Mouse (Mus musculus): ENCODE measurements around the gene Ddx49. TPM values are rescaled to one million over a fixed set of nuclear protein-coding genes. Genes with fewer than 3 reads are reported as not detected.

The Ddx49 gene
- 10 to 100 TPM; 64.9 to 65.2 TPM for total RNA-seq (2021)

- peak; percentile 95 for DNase-seq (ENCODE audit: extremely low spot score in 1 of 2, low spot score in 2 of 2)
- intact Hi-C loops (cut with DNase I): no loop called here
Measured at GRCm38 (mm10) chr8:70302358-70302890, at the start of gene Ddx49, which contains the start of gene Cope. Gene Ddx49 (minus strand): TSS chr8:70302489. Gene Cope (plus strand): TSS chr8:70302518.

- intact Hi-C loops (cut with DNase I): no loop called here
- DNase-seq (ENCODE audit: extremely low spot score in 1 of 2, low spot score in 2 of 2): no peak
Measured at GRCm38 (mm10) chr8:70352000-70352384, 49.7 kb upstream of the Ddx49 start.

- intact Hi-C loops (cut with DNase I): no loop called here
- no peak for DNase-seq (ENCODE audit: extremely low spot score in 1 of 2, low spot score in 2 of 2)
Measured at GRCm38 (mm10) chr8:70351035-70351999, 49.0 kb upstream of the Ddx49 start.

- no peak for DNase-seq (ENCODE audit: extremely low spot score in 1 of 2, low spot score in 2 of 2)
- intact Hi-C loops (cut with DNase I): no loop called here
Measured at GRCm38 (mm10) chr8:70347860-70348420, 45.7 kb upstream of the Ddx49 start.

DNA sequence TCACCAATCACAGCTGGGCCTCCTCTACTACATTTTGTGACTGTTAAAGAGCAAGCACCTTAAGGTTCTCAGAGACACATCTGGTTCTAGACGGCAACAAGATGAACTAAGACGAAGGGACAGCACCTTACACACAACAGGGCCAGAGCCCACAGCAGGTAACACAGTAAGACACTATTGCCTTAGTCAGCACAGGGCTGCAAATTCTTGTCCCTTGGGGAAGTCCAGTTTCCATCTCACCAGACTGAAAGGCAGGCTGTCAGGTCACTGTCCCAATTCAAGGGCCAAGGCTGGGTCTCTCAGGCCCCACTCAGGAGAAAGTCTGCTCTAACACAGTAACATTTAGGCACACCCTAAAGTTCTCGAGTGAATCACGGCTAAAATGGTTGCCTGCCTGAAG lies 45.2 kb upstream of the Ddx49 start:
- intact Hi-C loops (cut with DNase I): no loop called here
- no peak for DNase-seq (ENCODE audit: extremely low spot score in 1 of 2, low spot score in 2 of 2)

DNA sequence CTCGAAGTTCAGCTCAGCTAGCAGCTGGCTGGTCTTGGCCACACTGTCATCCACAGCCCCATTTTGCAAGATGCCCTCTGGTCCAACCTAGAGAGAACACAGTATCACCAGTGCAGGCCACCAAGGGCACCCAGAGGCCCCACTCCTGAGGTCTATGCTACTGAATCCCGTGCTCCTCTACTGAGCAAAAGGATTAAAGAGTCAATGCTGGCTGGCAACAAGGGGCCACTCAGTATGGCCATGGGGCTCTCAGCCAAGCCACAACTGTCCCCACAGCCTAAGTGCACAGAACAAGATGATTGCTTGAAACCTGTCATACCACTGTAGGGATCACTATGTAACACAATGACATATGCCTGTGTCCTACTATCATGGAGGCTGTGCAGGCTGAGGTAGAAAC lies 42.0 kb upstream of the Ddx49 start:
- intact Hi-C loops (cut with DNase I): no loop called here
- DNase-seq (ENCODE audit: extremely low spot score in 1 of 2, low spot score in 2 of 2): no peak

DNA sequence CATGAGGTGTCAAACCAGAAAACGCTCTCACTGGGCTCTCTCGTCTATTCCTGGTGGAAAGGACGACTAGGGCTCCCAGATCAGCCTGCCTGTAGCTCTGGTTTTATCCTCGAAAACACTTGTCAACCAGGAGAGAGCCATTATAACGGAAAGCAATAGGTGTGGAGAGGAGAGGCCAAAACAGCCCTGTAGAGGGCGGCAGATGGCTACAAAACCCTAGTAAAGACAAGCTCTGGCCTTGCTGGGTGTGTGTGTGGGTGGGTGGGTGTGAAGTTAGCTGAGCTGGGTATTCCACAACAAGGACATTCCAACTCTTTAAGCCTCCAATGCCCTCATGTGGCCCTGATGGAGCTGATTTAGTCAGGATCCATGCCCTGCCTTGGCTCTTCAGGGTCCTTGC lies 41.4 kb upstream of the Ddx49 start:
- intact Hi-C loops (cut with DNase I): loop anchor here (2.0 kb wide), 1 partner anchor 161 kb away; no protein-coding TSS in a partner anchor
- DNase-seq (ENCODE audit: extremely low spot score in 1 of 2, low spot score in 2 of 2): peak in 1 of 2 experiments; percentile 62

- no peak for DNase-seq (ENCODE audit: extremely low spot score in 1 of 2, low spot score in 2 of 2)
- intact Hi-C loops (cut with DNase I): loop anchor here (2.0 kb wide), 1 partner anchor 162 kb away; no protein-coding TSS in a partner anchor
Measured at GRCm38 (mm10) chr8:70343076-70343475, 40.8 kb upstream of the Ddx49 start.

GRCm38 (mm10) chr8:70342007-70342406 lies 39.7 kb upstream of the Ddx49 start:
- DNase-seq (ENCODE audit: extremely low spot score in 1 of 2, low spot score in 2 of 2): no peak
- intact Hi-C loops (cut with DNase I): loop anchor here (2.0 kb wide), 1 partner anchor 163 kb away; no protein-coding TSS in a partner anchor

DNA sequence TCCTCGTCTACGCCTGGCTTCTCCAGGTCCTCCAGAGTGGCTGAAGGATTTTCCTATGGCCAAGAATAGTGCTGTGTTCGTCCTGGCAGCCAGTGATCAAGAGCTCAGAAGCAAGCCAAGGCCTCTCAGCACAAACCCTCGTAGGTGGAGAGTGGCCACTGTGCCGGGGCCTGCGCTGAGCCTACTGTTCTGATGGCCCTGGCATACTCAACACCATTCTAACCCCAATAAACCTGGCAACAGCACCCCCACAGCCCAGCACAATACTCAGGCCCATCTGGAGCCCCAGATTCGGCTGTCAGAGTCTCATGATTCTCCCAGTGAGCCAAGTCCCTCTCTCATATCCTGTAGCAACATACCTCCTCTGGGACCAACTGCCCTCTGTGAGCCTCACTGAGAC lies 38.4 kb upstream of the Ddx49 start:
- no peak for DNase-seq (ENCODE audit: extremely low spot score in 1 of 2, low spot score in 2 of 2)

DNA sequence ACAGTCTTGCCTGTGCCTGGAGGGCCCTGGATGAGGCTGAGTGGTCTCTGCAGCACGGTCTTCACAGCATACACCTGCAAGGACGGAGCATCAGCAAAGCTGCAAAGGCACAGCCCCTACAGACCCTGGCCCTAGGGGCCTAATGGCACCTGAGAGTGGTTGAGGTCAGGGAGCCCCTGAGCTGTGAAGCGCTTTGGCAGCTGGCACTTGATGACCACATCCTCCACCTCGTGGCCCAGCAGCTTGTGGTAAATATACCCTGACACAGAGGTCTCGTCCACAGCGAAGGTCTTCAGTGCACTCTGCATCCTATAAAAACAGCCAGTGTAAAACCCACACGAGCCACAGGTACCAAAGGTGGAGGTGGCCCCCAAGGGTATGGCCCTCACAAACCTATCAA lies 36.6 kb upstream of the Ddx49 start:
- intact Hi-C loops (cut with DNase I): no loop called here
- DNase-seq (ENCODE audit: extremely low spot score in 1 of 2, low spot score in 2 of 2): no peak

More for the DNA sequence above, 38.4 kb upstream of the Ddx49 start:
- intact Hi-C loops (cut with DNase I): no loop called here

DNA sequence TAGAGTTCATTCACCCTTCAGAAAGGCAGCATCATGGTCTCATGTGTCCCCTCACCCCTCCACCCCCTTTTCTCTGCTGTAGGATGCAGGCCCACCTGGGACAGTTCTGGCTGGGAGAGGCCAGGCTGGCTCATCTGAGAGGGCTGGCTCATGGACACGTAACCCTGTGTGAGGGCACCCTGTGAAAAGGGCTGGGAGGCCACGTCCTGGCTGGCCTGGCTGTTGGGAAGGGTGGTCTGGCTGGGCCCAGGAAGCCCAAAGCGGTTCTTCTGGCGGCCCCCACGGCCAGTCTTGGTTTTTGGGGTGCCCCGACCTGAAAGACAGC lies 30.6 kb upstream of the Ddx49 start:
- intact Hi-C loops (cut with DNase I): no loop called here
- DNase-seq (ENCODE audit: extremely low spot score in 1 of 2, low spot score in 2 of 2): peak in 1 of 2 experiments; percentile 35

DNA sequence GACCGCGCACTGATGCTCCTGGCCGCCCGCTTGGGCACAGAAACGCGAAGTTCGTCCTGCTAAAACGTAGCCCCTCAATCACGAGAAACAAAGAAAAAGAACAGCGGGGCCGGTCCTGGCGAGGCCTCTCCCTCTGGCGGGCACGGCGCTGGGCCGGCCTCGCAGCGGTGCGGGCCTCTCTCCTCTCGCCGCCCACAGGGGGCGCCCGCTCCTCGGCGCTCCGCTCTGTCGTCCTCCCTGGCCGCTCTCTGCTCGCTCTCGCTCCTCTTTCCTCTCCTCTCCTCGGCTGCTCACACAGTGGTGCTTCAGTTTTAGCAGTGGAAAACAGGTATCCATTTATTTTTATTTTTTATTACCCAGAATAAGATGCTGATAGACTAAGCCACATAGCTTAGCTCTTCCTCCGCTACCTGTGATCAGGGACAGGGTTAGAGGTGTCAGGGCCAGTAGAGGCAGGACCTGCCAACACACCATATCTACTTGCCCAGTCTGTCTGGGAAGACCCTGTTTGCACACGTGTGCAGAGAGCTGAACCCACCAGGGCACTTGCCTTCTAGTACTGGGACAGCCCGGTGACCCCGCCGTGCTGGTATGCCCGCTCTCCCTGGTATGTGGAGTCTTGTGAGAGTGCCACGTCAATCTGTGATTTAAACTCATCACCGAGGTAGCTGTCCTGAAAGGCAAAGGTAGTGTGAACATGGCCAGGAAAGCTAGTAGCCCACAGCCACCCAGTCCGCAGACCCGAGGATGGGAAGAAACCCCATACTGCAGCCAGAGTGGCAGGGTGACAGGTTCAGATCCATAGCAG lies 30.0 kb upstream of the Ddx49 start:
- DNase-seq (ENCODE audit: extremely low spot score in 1 of 2, low spot score in 2 of 2): peak; percentile 59 to 86
- intact Hi-C loops (cut with DNase I): no loop called here

- intact Hi-C loops (cut with DNase I): no loop called here
- DNase-seq (ENCODE audit: extremely low spot score in 1 of 2, low spot score in 2 of 2): peak in 1 of 2 experiments; percentile 51
Measured at GRCm38 (mm10) chr8:70331526-70331925, 29.2 kb upstream of the Ddx49 start.

DNA sequence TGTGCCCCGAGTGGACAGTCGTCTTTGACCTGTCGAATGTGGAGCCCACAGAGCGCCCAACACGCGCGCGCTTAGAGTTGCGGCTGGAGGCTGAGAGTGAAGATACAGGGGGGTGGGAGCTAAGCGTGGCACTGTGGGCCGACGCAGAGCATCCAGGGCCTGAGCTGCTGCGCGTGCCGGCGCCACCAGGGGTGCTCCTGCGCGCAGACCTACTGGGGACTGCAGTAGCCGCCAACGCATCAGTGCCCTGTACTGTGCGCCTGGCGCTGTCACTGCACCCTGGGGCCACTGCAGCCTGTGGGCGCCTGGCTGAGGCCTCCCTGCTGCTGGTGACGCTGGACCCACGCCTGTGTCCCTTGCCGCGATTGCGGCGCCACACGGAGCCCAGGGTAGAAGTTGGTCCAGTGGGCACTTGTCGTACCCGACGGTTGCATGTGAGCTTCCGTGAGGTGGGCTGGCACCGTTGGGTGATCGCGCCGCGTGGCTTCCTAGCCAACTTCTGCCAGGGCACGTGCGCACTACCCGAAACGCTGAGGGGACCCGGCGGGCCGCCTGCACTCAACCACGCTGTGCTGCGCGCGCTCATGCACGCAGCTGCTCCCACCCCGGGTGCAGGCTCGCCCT lies 28.6 kb upstream of the Ddx49 start:
- peak in 1 of 2 experiments; percentile 82 for DNase-seq (ENCODE audit: extremely low spot score in 1 of 2, low spot score in 2 of 2)
- intact Hi-C loops (cut with DNase I): no loop called here

- DNase-seq (ENCODE audit: extremely low spot score in 1 of 2, low spot score in 2 of 2): peak in 1 of 2 experiments; percentile 59
- intact Hi-C loops (cut with DNase I): no loop called here
Measured at GRCm38 (mm10) chr8:70329835-70330740, 27.8 kb upstream of the Ddx49 start.

DNA sequence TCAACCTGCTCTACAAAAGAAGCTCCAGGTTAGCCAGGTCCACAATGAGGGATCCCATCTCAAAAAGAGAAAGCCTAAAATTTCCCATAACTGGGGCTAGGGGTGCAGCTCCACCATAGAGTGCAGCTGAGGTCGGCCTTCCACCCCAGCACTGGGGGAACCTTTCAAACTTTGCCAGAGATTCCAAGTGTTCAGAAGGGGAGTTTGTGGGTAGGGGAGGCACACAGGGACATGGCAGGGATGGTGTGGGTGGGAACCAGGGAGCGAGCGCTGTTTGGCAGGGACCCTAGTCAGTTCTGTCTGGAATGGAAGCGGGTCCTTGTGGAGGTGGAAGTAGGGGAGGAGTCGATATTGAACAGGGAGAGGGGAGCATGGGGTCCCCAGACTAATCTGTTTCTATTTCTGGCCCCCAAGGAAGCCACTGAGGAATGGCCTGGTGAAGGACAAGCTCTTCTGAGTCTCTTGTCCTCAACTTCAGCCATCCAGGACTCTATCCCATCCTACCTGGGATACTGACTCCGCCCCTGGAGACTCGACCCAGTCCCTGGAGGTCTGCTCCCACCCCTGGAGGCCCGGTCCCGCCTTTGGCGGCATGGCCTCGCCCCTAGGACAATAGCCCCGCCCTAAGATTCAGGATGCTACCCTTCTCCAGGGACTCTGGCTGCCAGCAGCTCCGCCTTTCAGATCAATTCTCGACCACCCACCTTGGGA lies 27.0 kb upstream of the Ddx49 start, which contains the start of gene Gdf1:
Gdf1 (plus strand) TSS at position 694 of the 711 bp plus-strand sequence.
- peak in 1 of 2 experiments; percentile 19 for DNase-seq (ENCODE audit: extremely low spot score in 1 of 2, low spot score in 2 of 2)
- intact Hi-C loops (cut with DNase I): no loop called here

All from left cerebral cortex, postnatal 10 days (tissue).